Mouse (Mus musculus): ENCODE data around the gene Zfp938. TPM values are rescaled to one million over a fixed set of nuclear protein-coding genes. Genes with fewer than 3 reads are reported as not detected.

Zfp938 gene
- 11.0 and 13.0 TPM in 2 replicates for polyA plus RNA-seq (2015; fragmentation: Nextera tagmentation; extraction: Ambion mirVana)

DNA sequence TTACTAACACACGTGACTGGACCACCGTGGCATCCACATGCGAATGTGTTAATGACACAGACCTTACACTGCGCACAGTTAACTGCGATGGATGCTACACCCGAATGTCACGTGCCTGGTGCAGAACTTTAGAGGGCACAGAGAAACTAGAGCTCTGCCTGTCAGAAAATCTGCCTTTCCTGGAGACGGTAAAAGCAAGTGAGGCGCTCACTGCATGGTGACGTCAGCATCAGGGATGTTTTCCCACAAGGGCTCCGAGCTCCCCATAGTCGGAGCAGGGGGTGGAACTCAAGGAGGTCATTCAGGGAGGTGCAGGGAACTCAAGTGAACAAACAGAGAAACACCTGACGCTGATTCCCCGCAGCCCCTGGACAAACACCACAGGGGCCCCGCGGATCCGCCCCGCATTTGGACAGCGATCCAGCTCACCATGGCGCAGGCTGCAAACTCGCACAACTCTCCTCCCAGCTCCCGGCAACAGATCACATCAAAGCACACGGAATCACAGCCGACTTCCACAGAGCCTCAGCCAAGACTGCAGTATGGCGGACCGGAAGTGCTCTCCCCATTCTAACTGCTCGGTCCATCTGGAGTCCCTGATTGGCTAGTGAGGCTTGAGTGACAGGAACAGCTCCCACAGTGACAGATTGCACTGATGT is at the start of gene Zfp938:
Gene Zfp938 (minus strand): TSS at position 539 of the 659 bp plus-strand sequence.
- Histone ChIP-seq H3K4me1 (replicated peaks) (peaks cover 11% of the 10 kb centered on the region), H3K9ac (peak within 1 kb of the TSS; percentile 82)

DNA sequence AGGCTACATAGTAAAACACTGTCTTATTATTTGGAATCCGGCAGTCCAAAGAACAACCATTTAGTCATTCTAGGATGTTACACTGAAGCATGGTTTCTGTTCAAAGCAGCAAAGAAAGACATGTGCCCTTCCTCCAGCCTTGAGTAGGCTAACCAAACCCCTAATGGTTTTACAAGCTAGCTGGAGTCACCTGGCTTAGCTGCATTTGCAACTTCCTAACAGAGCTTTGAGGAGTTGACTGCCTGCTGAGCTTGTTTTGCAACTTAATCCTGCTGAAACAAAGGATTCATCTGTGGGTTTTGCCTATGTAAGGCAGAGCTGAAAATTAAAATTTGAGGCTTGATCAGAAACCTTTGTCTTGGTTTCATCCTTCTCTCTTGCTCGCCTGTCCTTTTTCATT is 16.3 kb upstream of the Zfp938 start:
- H3K27ac ChIP-seq, result no peak overlapping the region
- H3K9me3 ChIP-seq (replicated peaks), result no peaks in the 10 kb centered on the region
- WGBS, result 77% methylated on average over 2 of the region's 2 CpGs
- H3K4me1 ChIP-seq (replicated peaks), result no peaks in the 10 kb centered on the region
- no peak overlapping the region for H3K9ac ChIP-seq
- H3K4me2 ChIP-seq, result no peak overlapping the region
- no peaks in the 10 kb centered on the region for H3K27me3 ChIP-seq
- no peak overlapping the region for H3K4me3 ChIP-seq
- no peak for ATAC-seq (replicated peaks; ENCODE audit: insufficient number of reproducible peaks, insufficient read depth, low FRiP score, low read depth)
- no peaks in the 10 kb centered on the region for H3K36me3 ChIP-seq

More for the DNA sequence above, at the start of gene Zfp938:
- Histone ChIP-seq H3K4me2 (peak within 1 kb of the TSS; percentile 70), H3K36me3 (peaks cover 10% of the 10 kb centered on the region; the same call in 1 of the 2 replicates), H3K9me3 (replicated peaks) (no peaks in the 10 kb centered on the region), H3K27ac (peak within 1 kb of the TSS; percentile 87), H3K4me3 (peak within 1 kb of the TSS; percentile 81), H3K27me3 (no peaks in the 10 kb centered on the region)
- peak; percentile 98 for ATAC-seq (replicated peaks; ENCODE audit: insufficient number of reproducible peaks, insufficient read depth, low FRiP score, low read depth)
- 2% methylated on average over 27 of the region's 27 CpGs for WGBS

- Histone ChIP-seq H3K9ac (no peak overlapping the region), H3K4me2 (no peak overlapping the region), H3K27me3 (no peaks in the 10 kb centered on the region), H3K36me3 (no peaks in the 10 kb centered on the region), H3K4me3 (no peak overlapping the region), H3K9me3 (replicated peaks) (no peaks in the 10 kb centered on the region), H3K4me1 (replicated peaks) (peaks cover 8% of the 10 kb centered on the region), H3K27ac (no peak overlapping the region)
- no peak for ATAC-seq (replicated peaks; ENCODE audit: insufficient number of reproducible peaks, insufficient read depth, low FRiP score, low read depth)
Measured at GRCm38 (mm10) chr10:82245021-82245420, 3.9 kb upstream of the Zfp938 start.

DNA sequence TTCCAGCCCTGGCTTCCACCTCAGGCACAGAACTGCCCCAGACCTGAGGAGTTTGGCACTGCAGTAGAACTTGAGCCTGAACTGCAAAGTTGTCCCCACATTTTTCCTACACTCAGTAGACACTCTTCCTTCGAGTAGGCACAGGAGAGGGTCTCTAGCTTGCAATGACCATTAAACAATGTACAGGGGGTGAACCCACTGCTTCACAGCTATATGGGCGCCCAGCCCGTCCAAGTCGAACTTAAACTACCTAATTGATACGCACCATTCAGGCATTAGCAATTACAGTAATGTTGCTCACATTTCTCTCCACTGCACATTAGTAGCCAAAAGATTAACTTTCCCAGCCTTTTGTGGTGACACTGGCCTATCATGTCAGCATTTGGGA is 315 bp upstream of the Zfp938 start:
- ATAC-seq (replicated peaks; ENCODE audit: insufficient number of reproducible peaks, insufficient read depth, low FRiP score, low read depth), result no peak

GRCm38 (mm10) chr10:82178257-82179064 is 62.6 kb downstream of the Zfp938 start:
- peak overlapping the region; percentile 71 for H3K4me3 ChIP-seq
- ATAC-seq (replicated peaks; ENCODE audit: insufficient number of reproducible peaks, insufficient read depth, low FRiP score, low read depth), result peak; percentile 98
- H3K9ac ChIP-seq, result peak overlapping the region; percentile 68
- H3K4me1 ChIP-seq (replicated peaks), result peaks cover 8% of the 10 kb centered on the region
- H3K4me2 ChIP-seq, result peak overlapping the region; percentile 85
- H3K9me3 ChIP-seq (replicated peaks), result no peaks in the 10 kb centered on the region
- H3K27me3 ChIP-seq, result no peaks in the 10 kb centered on the region
- H3K36me3 ChIP-seq, result no peaks in the 10 kb centered on the region
- WGBS, result 5% methylated on average over 47 of the region's 47 CpGs
- H3K27ac ChIP-seq, result peak overlapping the region; percentile 95

More for the DNA sequence above, 315 bp upstream of the Zfp938 start:
- Histone ChIP-seq H3K4me3 (peak overlapping the region; percentile 81), H3K9me3 (replicated peaks) (no peaks in the 10 kb centered on the region), H3K9ac (0 out of 2 replicates have a peak overlapping the region, but pooled peaks have one; percentile 82), H3K27me3 (no peaks in the 10 kb centered on the region), H3K4me1 (replicated peaks) (peaks cover 11% of the 10 kb centered on the region), H3K36me3 (peaks cover 7% of the 10 kb centered on the region; the same call in 1 of the 2 replicates), H3K4me2 (peak overlapping the region; percentile 70), H3K27ac (peak overlapping the region; percentile 87; the same call in 1 of the 2 replicates)
- 65% methylated on average over 5 of the region's 5 CpGs for WGBS

Other genes with a start within 250 kb of the Zfp938 start
- gene Zfp873, start 193.2 kb downstream of the Zfp938 start, polyA plus RNA-seq (2015; fragmentation: Nextera tagmentation; extraction: Ambion mirVana), result 9.5 and 10.8 TPM in 2 replicates
- 2.4 and 2.7 TPM in 2 replicates for gene BC024063, start 157.9 kb downstream of the Zfp938 start, polyA plus RNA-seq (2015; fragmentation: Nextera tagmentation; extraction: Ambion mirVana)
- 3.8 and 4.5 TPM in 2 replicates for gene AU041133, start 113.3 kb downstream of the Zfp938 start, polyA plus RNA-seq (2015; fragmentation: Nextera tagmentation; extraction: Ambion mirVana)
- gene 4932415D10Rik, start 75.3 kb upstream of the Zfp938 start, polyA plus RNA-seq (2015; fragmentation: Nextera tagmentation; extraction: Ambion mirVana), result not detected in 2 replicates
- gene Gm4924, start 113.0 kb upstream of the Zfp938 start, polyA plus RNA-seq (2015; fragmentation: Nextera tagmentation; extraction: Ambion mirVana), result 6.0 and 6.8 TPM in 2 replicates